Mouse (Mus musculus): Measurements from ENCODE around the gene Ptbp3. TPM values are rescaled to one million over a fixed set of nuclear protein-coding genes. Genes with fewer than 3 reads are reported as not detected.
A peak's percentile ranks its signal among the peaks of the same experiment; 100 is the strongest.

The Ptbp3 gene
- polyA plus RNA-seq, 1 experiment from 2014 or later = 68.0 TPM

- Histone ChIP-seq H3K27me3 (ENCODE audit: insufficient read depth, low read length) (no peaks in the 10 kb centered on the region), H3K9ac (replicated peaks; ENCODE audit: low read length) (no peak overlapping the region), H3K4me2 (replicated peaks; ENCODE audit: low read depth, low read length) (peak overlapping the region; percentile 68), H3K4me3 (ENCODE audit: low read length) (peak overlapping the region; percentile 19), H3K4me1 (ENCODE audit: insufficient read depth, low read length) (peaks cover 25% of the 10 kb centered on the region), H3K27ac (ENCODE audit: low read length) (no peak overlapping the region), H3K36me3 (ENCODE audit: insufficient read depth, low read length) (no peaks in the 10 kb centered on the region), H3K9me3 (ENCODE audit: low read length) (no peaks in the 10 kb centered on the region)
- ATAC-seq (ENCODE audit: low FRiP score, low TSS enrichment) = no peak
- WGBS = 43% methylated on average over 7 of the region's 7 CpGs
These were observed 2.7 kb downstream of the Ptbp3 start for GRCm38 (mm10) chr4:59546285-59547071.

DNA sequence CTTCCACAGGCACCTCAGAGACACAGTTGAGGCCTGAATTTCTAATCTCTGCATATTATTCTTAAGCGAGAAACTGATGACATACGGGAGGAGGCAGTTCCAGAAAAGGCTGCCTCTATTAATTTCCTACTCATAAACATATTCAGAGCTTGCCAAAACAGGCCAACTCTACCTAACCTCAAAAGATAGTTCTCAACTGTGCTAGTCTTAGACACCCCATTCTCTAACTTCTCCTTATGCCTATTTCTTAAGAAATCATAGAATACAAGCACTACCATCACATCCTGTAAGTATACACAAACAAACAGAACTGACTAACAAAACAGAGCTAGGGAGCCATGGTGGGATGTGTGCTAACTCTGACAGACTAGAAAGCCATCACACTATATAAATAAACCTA lies 4.5 kb downstream of the Ptbp3 start:
- no peak for ATAC-seq (ENCODE audit: low FRiP score, low TSS enrichment)
- Histone ChIP-seq H3K27ac (ENCODE audit: low read length) (no peak overlapping the region), H3K4me1 (ENCODE audit: insufficient read depth, low read length) (peaks cover 20% of the 10 kb centered on the region), H3K36me3 (ENCODE audit: insufficient read depth, low read length) (no peaks in the 10 kb centered on the region), H3K4me2 (replicated peaks; ENCODE audit: low read depth, low read length) (no peak overlapping the region), H3K9me3 (ENCODE audit: low read length) (no peaks in the 10 kb centered on the region), H3K27me3 (ENCODE audit: insufficient read depth, low read length) (no peaks in the 10 kb centered on the region), H3K9ac (replicated peaks; ENCODE audit: low read length) (no peak overlapping the region), H3K4me3 (ENCODE audit: low read length) (no peak overlapping the region)
- WGBS = 61% methylated on average over 2 of the region's 2 CpGs

DNA sequence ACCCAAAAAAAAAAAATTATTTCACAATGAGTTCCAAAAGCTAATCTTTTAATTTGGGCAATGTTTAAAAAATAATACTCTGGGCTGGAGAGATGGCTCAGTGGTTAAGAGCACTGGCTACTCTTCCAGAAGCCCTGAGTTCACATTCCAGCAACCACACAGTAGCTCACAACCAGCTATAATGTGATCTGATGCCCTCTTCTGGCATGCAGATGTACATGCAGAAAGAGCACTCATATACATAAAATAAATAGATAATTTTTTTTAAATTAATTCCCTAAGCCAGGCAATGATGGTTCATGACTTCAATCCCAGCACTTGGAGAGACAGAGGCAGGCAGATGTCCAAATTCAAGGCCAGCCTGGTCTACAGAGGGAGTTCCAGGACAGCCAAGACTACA lies 6.2 kb downstream of the Ptbp3 start:
- no peak for ATAC-seq (ENCODE audit: low FRiP score, low TSS enrichment)
- Histone ChIP-seq H3K9me3 (ENCODE audit: low read length) (no peaks in the 10 kb centered on the region), H3K27ac (ENCODE audit: low read length) (no peak overlapping the region), H3K36me3 (ENCODE audit: insufficient read depth, low read length) (no peaks in the 10 kb centered on the region), H3K4me3 (ENCODE audit: low read length) (no peak overlapping the region), H3K4me2 (replicated peaks; ENCODE audit: low read depth, low read length) (no peak overlapping the region), H3K4me1 (ENCODE audit: insufficient read depth, low read length) (peaks cover 23% of the 10 kb centered on the region), H3K27me3 (ENCODE audit: insufficient read depth, low read length) (no peaks in the 10 kb centered on the region), H3K9ac (replicated peaks; ENCODE audit: low read length) (no peak overlapping the region)

- no peak overlapping the region for H3K27ac ChIP-seq (ENCODE audit: low read length)
- no peaks in the 10 kb centered on the region for H3K9me3 ChIP-seq (ENCODE audit: low read length)
- ATAC-seq (ENCODE audit: low FRiP score, low TSS enrichment) = no peak
- H3K4me2 ChIP-seq (replicated peaks; ENCODE audit: low read depth, low read length) = no peak overlapping the region
- 0 out of 2 replicates have a peak, but pooled peaks cover 3% of the 10 kb centered on the region for H3K4me1 ChIP-seq (ENCODE audit: insufficient read depth, low read length)
- WGBS = 94% methylated on average over 1 of the region's 1 CpGs
- no peaks in the 10 kb centered on the region for H3K36me3 ChIP-seq (ENCODE audit: insufficient read depth, low read length)
- H3K27me3 ChIP-seq (ENCODE audit: insufficient read depth, low read length) = no peaks in the 10 kb centered on the region
- H3K9ac ChIP-seq (replicated peaks; ENCODE audit: low read length) = no peak overlapping the region
- H3K4me3 ChIP-seq (ENCODE audit: low read length) = no peak overlapping the region
These were observed 12.9 kb downstream of the Ptbp3 start for GRCm38 (mm10) chr4:59536281-59536680.

DNA sequence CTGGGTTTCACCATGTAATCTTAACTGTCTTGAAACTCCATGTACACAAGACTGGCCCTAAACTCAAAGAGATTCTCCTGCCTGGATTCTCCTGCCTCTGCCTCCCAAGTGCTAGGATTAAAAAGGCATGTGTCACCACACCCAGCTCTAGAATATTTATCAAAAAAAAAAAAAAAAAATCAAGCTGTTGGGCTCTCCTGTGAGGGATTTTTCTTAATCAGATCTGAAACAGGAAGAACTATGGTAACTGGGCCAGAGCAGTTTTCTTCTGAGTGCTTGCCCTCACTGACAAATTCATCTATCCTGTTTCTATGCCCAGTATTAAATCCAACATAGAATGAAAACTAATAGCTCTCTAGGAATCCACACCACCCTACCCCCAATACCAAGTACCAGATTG lies 13.5 kb downstream of the Ptbp3 start:
- H3K27ac ChIP-seq (ENCODE audit: low read length) = no peak overlapping the region
- H3K36me3 ChIP-seq (ENCODE audit: insufficient read depth, low read length) = no peaks in the 10 kb centered on the region
- no peaks in the 10 kb centered on the region for H3K9me3 ChIP-seq (ENCODE audit: low read length)
- H3K4me2 ChIP-seq (replicated peaks; ENCODE audit: low read depth, low read length) = no peak overlapping the region
- no peak overlapping the region for H3K4me3 ChIP-seq (ENCODE audit: low read length)
- H3K9ac ChIP-seq (replicated peaks; ENCODE audit: low read length) = no peak overlapping the region
- H3K27me3 ChIP-seq (ENCODE audit: insufficient read depth, low read length) = no peaks in the 10 kb centered on the region
- H3K4me1 ChIP-seq (ENCODE audit: insufficient read depth, low read length) = 0 out of 2 replicates have a peak, but pooled peaks cover 3% of the 10 kb centered on the region
- no peak for ATAC-seq (ENCODE audit: low FRiP score, low TSS enrichment)

DNA sequence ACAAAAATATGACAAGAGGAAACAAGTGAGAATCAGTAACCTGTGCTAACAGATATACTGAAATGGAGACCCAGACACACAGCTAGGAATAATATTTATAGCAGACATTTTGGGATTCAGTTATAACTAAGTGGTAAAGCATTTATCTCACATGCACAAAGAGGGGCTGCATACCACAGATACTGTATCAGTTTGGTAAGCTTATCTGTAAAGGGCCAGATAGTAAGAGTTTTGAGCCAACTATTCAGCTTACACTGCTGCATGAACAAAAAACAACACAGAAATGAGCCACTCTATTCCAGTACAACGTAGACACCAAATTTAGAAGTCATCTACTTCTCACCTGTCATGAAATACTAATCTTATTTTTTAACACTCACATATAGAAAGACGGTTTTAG lies 15.9 kb downstream of the Ptbp3 start:
- Histone ChIP-seq H3K9ac (replicated peaks; ENCODE audit: low read length) (no peak overlapping the region), H3K36me3 (ENCODE audit: insufficient read depth, low read length) (no peaks in the 10 kb centered on the region), H3K27ac (ENCODE audit: low read length) (no peak overlapping the region), H3K9me3 (ENCODE audit: low read length) (no peaks in the 10 kb centered on the region), H3K4me2 (replicated peaks; ENCODE audit: low read depth, low read length) (no peak overlapping the region), H3K27me3 (ENCODE audit: insufficient read depth, low read length) (no peaks in the 10 kb centered on the region), H3K4me3 (ENCODE audit: low read length) (no peak overlapping the region), H3K4me1 (ENCODE audit: insufficient read depth, low read length) (peaks cover 7% of the 10 kb centered on the region; the same call in 1 of the 2 replicates)
- no peak for ATAC-seq (ENCODE audit: low FRiP score, low TSS enrichment)
- WGBS = 82% methylated on average over 2 of the region's 2 CpGs

DNA sequence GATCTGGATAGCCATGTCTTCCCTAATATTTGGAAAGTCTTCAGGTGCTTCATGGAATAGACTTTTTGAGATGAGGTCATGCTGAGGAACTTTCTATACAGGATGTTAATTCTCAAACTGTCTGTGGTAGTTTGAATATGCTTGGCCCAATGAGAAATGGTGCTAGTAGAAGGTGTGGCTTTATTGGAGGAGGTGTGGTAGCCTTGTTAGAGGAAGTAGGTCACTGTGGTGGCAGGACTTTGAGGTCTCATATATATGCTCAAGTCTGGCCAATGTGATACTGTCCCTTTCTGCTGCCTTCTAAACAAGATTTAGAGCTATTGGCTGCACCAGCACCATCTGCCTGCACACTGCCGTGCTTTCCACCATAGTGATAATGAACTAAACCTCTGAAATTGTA lies 18.0 kb downstream of the Ptbp3 start:
- WGBS = 32% methylated on average over 1 of the region's 1 CpGs
- peaks cover 13% of the 10 kb centered on the region for H3K4me1 ChIP-seq (ENCODE audit: insufficient read depth, low read length)
- ATAC-seq (ENCODE audit: low FRiP score, low TSS enrichment) = no peak

DNA sequence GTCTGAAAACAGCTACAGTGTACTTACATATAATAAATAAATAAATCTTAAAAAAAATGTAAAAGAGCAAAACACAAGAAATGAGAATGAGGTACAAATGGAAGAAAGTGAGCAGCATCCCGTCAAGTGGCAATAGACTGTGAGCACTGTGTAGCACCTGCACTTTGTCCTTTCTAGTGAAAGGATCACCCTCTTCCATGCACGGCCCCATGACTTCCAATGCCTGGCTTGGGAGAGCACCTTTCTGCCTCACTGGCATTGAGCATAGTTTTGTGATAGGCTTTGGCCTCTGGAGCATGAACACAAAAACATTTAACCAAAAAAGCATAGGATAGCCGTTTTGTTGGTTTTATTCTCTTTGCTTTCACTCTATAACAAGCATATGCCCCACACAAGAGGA lies 21.7 kb downstream of the Ptbp3 start:
- 73% methylated on average over 3 of the region's 3 CpGs for WGBS

More for the DNA sequence above, 18.0 kb downstream of the Ptbp3 start:
- Histone ChIP-seq H3K9me3 (ENCODE audit: low read length) (no peaks in the 10 kb centered on the region), H3K27me3 (ENCODE audit: insufficient read depth, low read length) (no peaks in the 10 kb centered on the region), H3K36me3 (ENCODE audit: insufficient read depth, low read length) (no peaks in the 10 kb centered on the region), H3K9ac (replicated peaks; ENCODE audit: low read length) (no peak overlapping the region), H3K4me2 (replicated peaks; ENCODE audit: low read depth, low read length) (no peak overlapping the region), H3K27ac (ENCODE audit: low read length) (no peak overlapping the region), H3K4me3 (ENCODE audit: low read length) (no peak overlapping the region)

DNA sequence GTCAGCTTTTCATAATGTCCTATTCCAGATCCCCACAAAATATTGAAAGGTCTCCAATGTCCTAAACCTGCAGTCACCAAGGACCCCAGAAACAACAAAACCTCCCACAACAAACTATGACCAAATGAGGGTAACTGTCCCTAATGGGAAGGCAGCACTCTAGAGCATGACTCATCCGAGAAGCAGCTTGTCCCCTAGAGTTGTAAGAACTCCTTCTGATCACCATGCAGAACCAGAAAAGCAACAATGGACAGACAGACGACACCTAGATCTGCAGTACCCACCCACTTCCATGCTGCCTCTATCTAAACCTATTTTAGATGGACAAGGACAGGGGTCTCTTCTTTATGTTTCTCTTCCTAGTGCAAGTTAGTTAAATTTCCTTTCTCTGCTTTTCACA lies 22.4 kb downstream of the Ptbp3 start:
- Histone ChIP-seq H3K4me3 (ENCODE audit: low read length) (no peak overlapping the region), H3K4me1 (ENCODE audit: insufficient read depth, low read length) (peaks cover 15% of the 10 kb centered on the region), H3K9ac (replicated peaks; ENCODE audit: low read length) (no peak overlapping the region), H3K4me2 (replicated peaks; ENCODE audit: low read depth, low read length) (no peak overlapping the region), H3K9me3 (ENCODE audit: low read length) (no peaks in the 10 kb centered on the region), H3K27ac (ENCODE audit: low read length) (peak overlapping the region; percentile 68), H3K36me3 (ENCODE audit: insufficient read depth, low read length) (no peaks in the 10 kb centered on the region), H3K27me3 (ENCODE audit: insufficient read depth, low read length) (no peaks in the 10 kb centered on the region)
- peak; percentile 35; the same call in 1 of the 2 replicates for ATAC-seq (ENCODE audit: low FRiP score, low TSS enrichment)
- WGBS = 52% methylated on average over 2 of the region's 2 CpGs

More for the DNA sequence above, 21.7 kb downstream of the Ptbp3 start:
- Histone ChIP-seq H3K9ac (replicated peaks; ENCODE audit: low read length) (no peak overlapping the region), H3K36me3 (ENCODE audit: insufficient read depth, low read length) (no peaks in the 10 kb centered on the region), H3K9me3 (ENCODE audit: low read length) (no peaks in the 10 kb centered on the region), H3K4me3 (ENCODE audit: low read length) (no peak overlapping the region), H3K27ac (ENCODE audit: low read length) (no peak overlapping the region), H3K4me1 (ENCODE audit: insufficient read depth, low read length) (peaks cover 15% of the 10 kb centered on the region), H3K4me2 (replicated peaks; ENCODE audit: low read depth, low read length) (no peak overlapping the region), H3K27me3 (ENCODE audit: insufficient read depth, low read length) (no peaks in the 10 kb centered on the region)
- ATAC-seq (ENCODE audit: low FRiP score, low TSS enrichment) = no peak

GRCm38 (mm10) chr4:59524875-59525274 lies 24.3 kb downstream of the Ptbp3 start:
- no peak overlapping the region for H3K9ac ChIP-seq (replicated peaks; ENCODE audit: low read length)
- peaks cover 14% of the 10 kb centered on the region for H3K4me1 ChIP-seq (ENCODE audit: insufficient read depth, low read length)
- ATAC-seq (ENCODE audit: low FRiP score, low TSS enrichment) = no peak
- H3K27me3 ChIP-seq (ENCODE audit: insufficient read depth, low read length) = no peaks in the 10 kb centered on the region
- H3K4me3 ChIP-seq (ENCODE audit: low read length) = no peak overlapping the region
- H3K36me3 ChIP-seq (ENCODE audit: insufficient read depth, low read length) = no peaks in the 10 kb centered on the region
- 81% methylated on average over 3 of the region's 3 CpGs for WGBS
- no peak overlapping the region for H3K27ac ChIP-seq (ENCODE audit: low read length)
- H3K4me2 ChIP-seq (replicated peaks; ENCODE audit: low read depth, low read length) = no peak overlapping the region
- no peaks in the 10 kb centered on the region for H3K9me3 ChIP-seq (ENCODE audit: low read length)

Measured in kidney, embryonic 16.5 days (tissue).